ENCODE assay signal across 17 mouse cellular contexts in the genomic region with DNA sequence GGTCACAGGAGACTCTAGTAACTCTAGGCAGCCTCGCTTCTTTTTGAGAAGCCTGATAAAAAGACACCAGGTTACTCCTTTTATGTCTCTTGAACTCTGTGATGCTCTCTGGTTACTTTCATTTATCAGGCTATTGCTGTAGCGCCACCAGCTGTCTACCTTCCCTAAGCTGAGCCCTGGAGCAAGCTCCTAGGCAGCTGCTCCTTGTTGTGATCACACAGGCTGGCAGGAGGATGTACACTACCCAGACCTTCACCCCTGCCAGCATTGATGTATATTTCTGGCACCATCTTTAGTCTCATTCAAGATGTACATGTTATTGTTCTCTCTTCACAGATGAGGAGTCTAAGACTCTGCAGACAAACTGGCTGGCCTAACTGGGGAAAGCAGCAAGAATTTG. TPM values are rescaled to one million over a fixed set of nuclear protein-coding genes. Genes with fewer than 3 reads are reported as not detected.
"Had no signal": no experiment of that assay in that cellular context is flagged by ENCODE, and none has a peak within 500 bp of the region (broad histone marks: within the 10 kb centered on the region; RNA-seq: fewer than 3 reads in every experiment).

No protein-coding gene starts in this region.

- H3K4me2 ChIP-seq: liver, embryonic 11.5 days; liver, embryonic 15.5 days; midbrain, embryonic 13.5 days; neural tube, embryonic 12.5 days; stomach, embryonic 15.5 days had no signal

- DNase-seq: kidney, adult 8-10 months; kidney, postnatal 36 days; lung, adult 2 months; lung, postnatal 36 days; spleen, adult 18-20 months had no signal

- H3K4me1 ChIP-seq: limb, embryonic 10.5 days; midbrain, embryonic 13.5 days; neural tube, embryonic 12.5 days; stomach, embryonic 15.5 days had no signal

- H3K36me3 ChIP-seq: limb, embryonic 10.5 days; liver, embryonic 15.5 days; midbrain, embryonic 13.5 days; neural tube, embryonic 12.5 days; stomach, embryonic 15.5 days had no signal

- ATAC-seq: inflammation-experienced regulatory T-cells, adult 6 months; intestine, postnatal 0 days; lung, postnatal 0 days; midbrain, embryonic 13.5 days had no signal

- H3K9ac ChIP-seq: liver, embryonic 15.5 days; midbrain, embryonic 13.5 days; neural tube, embryonic 12.5 days; stomach, embryonic 15.5 days had no signal

- H3K4me3 ChIP-seq: layer of hippocampus, adult 2 months; left cerebral cortex, adult 2 months; limb, embryonic 10.5 days; liver, embryonic 15.5 days; midbrain, embryonic 13.5 days; neural tube, embryonic 12.5 days; stomach, embryonic 15.5 days had no signal

- H3K9me3 ChIP-seq: limb, embryonic 10.5 days; liver, embryonic 15.5 days; midbrain, embryonic 13.5 days; neural tube, embryonic 12.5 days; stomach, embryonic 15.5 days had no signal

- H3K27me3 ChIP-seq: liver, embryonic 15.5 days; midbrain, embryonic 13.5 days; neural tube, embryonic 12.5 days; stomach, embryonic 15.5 days had no signal

- H3K27ac ChIP-seq: kidney, postnatal 0 days; layer of hippocampus, adult 2 months; left cerebral cortex, adult 2 months; limb, embryonic 10.5 days; liver, embryonic 15.5 days; midbrain, embryonic 13.5 days; neural tube, embryonic 12.5 days; stomach, embryonic 15.5 days had no signal

RNA-seq across cellular contexts. Expression of gene Enkur, which starts 25.1 kb away (rescaled TPM):
- polyA plus RNA-seq: limb, embryonic 10.5 days; liver, embryonic 15.5 days had no signal
